Mouse (Mus musculus) ES-Bruce4 (cell line): ENCODE measurements around the gene Dnah6. TPM values are rescaled to one million over a fixed set of nuclear protein-coding genes. Genes with fewer than 3 reads are reported as not detected.

Source experiments
- H3K27ac ChIP-seq: 2 replicates; pipeline ENCODE4 v1.5.1; 2012; ENCODE audit warnings: low read length, inconsistent platforms; ENCODE audit not compliant: insufficient read depth
- H3K27me3 ChIP-seq: 2 replicates; pipeline ENCODE4 v1.6.1; 2012; ENCODE audit warnings: mild to moderate bottlenecking, low read length, inconsistent platforms; ENCODE audit not compliant: control insufficient read depth, poor library complexity, insufficient read depth, severe bottlenecking
- H3K36me3 ChIP-seq: 2 replicates; pipeline ENCODE4 v1.6.1; 2012; ENCODE audit warnings: inconsistent platforms, mild to moderate bottlenecking, low read length, moderate library complexity; ENCODE audit not compliant: control insufficient read depth, poor library complexity, insufficient read depth, severe bottlenecking
- H3K4me1 ChIP-seq: one replicate; pipeline ENCODE4 v1.8.1; 2011; ENCODE audit warnings: low read length; ENCODE audit not compliant: control insufficient read depth, insufficient read depth
- H3K4me3 ChIP-seq: 2 replicates; pipeline ENCODE4 v1.5.1; 2011; ENCODE audit warnings: low read depth, mild to moderate bottlenecking, low read length
- H3K9ac ChIP-seq: 2 replicates; pipeline ENCODE4 v1.6.1; 2012; ENCODE audit warnings: low read depth, mild to moderate bottlenecking, inconsistent platforms; ENCODE audit not compliant: poor library complexity, severe bottlenecking
- H3K9me3 ChIP-seq: replicated peaks from 2 replicates; pipeline ENCODE4 v1.6.1; 2012; ENCODE audit warnings: mild to moderate bottlenecking, low read length, inconsistent platforms; ENCODE audit not compliant: control insufficient read depth, poor library complexity, insufficient read depth, severe bottlenecking
- CTCF ChIP-seq: IDR thresholded peaks from one replicate; pipeline ENCODE4 v1.8.1; 2011; ENCODE audit warnings: low read depth, low read length
- EP300 ChIP-seq: IDR thresholded peaks from 2 replicates; pipeline ENCODE4 v1.6.1; 2011; ENCODE audit warnings: low read depth, low read length; ENCODE audit not compliant: insufficient read depth
- POLR2A ChIP-seq: IDR thresholded peaks from one replicate; pipeline ENCODE4 v1.8.1; 2011; ENCODE audit warnings: low read length; ENCODE audit not compliant: insufficient read depth
- polyA plus RNA-seq: library from polyadenylated mRNA; stranded (reverse); fragments of >200 nt; gene quantifications from 2 replicates; pipeline ENCODE4 v1.2.4, GENCODE M21; 2011; ENCODE audit warnings: low read depth; ENCODE audit not compliant: missing spikeins, insufficient read depth, insufficient read length

Gene Dnah6
- polyA plus RNA-seq, 1 experiment = not detected

- Histone ChIP-seq H3K4me3 (no peak overlapping the region), H3K36me3 (no peaks in the 10 kb centered on the region), H3K4me1 (no peaks in the 10 kb centered on the region), H3K27ac (peak overlapping the region; percentile 47), H3K9me3 (peaks cover 25% of the 10 kb centered on the region), H3K27me3 (no peaks in the 10 kb centered on the region), H3K9ac (no peak overlapping the region)
- no peak for TF ChIP-seq EP300
- TF ChIP-seq CTCF = peak; percentile 9
- no peak for TF ChIP-seq POLR2A
Observed at GRCm38 (mm10) chr6:73233202-73233726, 11.8 kb upstream of the Dnah6 start.

DNA sequence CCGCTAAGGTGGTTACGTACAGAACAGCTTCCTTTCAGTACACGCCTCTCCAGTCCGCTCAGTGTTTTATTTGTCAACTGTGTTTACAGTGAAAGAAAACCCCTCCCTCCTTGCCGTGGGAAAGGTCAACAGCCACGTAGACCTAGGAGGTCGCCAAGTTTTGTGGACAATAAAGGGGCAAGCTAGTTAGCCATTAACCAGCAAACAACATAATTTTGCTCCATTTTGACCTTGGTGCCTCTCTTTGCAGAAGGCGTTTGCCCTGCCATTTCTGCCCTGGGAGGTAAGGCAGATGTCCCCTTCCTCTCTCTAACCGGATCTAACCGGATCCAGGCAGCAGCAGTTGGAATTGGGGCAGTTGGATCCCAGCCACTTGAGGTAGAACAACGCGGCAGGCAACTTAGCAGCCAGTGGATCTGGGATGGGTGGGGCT is 10.7 kb upstream of the Dnah6 start:
- TF ChIP-seq POLR2A (no peak), EP300 (peak; percentile 76; the same call in 1 of the 2 replicates)
- peaks cover 18% of the 10 kb centered on the region for H3K9me3 ChIP-seq
- H3K27ac ChIP-seq = peak overlapping the region; percentile 19
- no peaks in the 10 kb centered on the region for H3K4me1 ChIP-seq
- no peaks in the 10 kb centered on the region for H3K27me3 ChIP-seq
- H3K9ac ChIP-seq = no peak overlapping the region
- H3K4me3 ChIP-seq = no peak overlapping the region
- H3K36me3 ChIP-seq = no peaks in the 10 kb centered on the region

DNA sequence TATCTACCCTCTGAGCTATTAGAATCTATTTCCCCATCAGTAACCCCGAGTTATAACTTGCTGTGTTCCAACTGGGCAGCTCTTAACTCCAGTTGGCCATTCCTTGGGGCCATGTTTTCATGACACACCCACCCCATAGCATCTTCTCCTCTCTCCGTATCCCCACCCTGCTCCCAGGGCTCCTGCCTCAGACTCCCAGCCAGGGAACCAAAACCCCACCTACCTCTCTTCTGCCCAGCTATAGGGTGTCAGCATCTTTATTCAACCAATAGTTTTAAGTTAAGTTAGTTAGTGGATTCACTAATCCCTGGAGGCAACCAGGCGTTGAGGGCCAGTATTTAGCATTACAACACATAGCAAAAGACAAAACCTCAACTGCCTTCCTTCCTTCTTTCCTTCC is 7.4 kb upstream of the Dnah6 start:
- Histone ChIP-seq H3K9me3 (peaks cover 12% of the 10 kb centered on the region), H3K4me1 (no peaks in the 10 kb centered on the region), H3K36me3 (no peaks in the 10 kb centered on the region), H3K9ac (no peak overlapping the region), H3K27ac (no peak overlapping the region), H3K27me3 (no peaks in the 10 kb centered on the region), H3K4me3 (no peak overlapping the region)
- no peak for TF ChIP-seq POLR2A
- TF ChIP-seq EP300 = no peak
- no peak for TF ChIP-seq CTCF

- TF ChIP-seq EP300 = no peak
- no peak for TF ChIP-seq CTCF
- no peak for TF ChIP-seq POLR2A
- Histone ChIP-seq H3K27me3 (no peaks in the 10 kb centered on the region), H3K4me1 (no peaks in the 10 kb centered on the region), H3K36me3 (no peaks in the 10 kb centered on the region), H3K4me3 (no peak overlapping the region), H3K9me3 (peaks cover 12% of the 10 kb centered on the region), H3K9ac (no peak overlapping the region), H3K27ac (no peak overlapping the region)
Observed at GRCm38 (mm10) chr6:73228408-73228807, 7.0 kb upstream of the Dnah6 start.

- Histone ChIP-seq H3K4me3 (no peak overlapping the region), H3K27me3 (no peaks in the 10 kb centered on the region), H3K36me3 (no peaks in the 10 kb centered on the region), H3K9ac (no peak overlapping the region), H3K4me1 (no peaks in the 10 kb centered on the region), H3K9me3 (peaks cover 12% of the 10 kb centered on the region), H3K27ac (no peak overlapping the region)
- TF ChIP-seq EP300 (no peak), POLR2A (no peak), CTCF (no peak)
Observed at GRCm38 (mm10) chr6:73227376-73228158, 6.1 kb upstream of the Dnah6 start.

DNA sequence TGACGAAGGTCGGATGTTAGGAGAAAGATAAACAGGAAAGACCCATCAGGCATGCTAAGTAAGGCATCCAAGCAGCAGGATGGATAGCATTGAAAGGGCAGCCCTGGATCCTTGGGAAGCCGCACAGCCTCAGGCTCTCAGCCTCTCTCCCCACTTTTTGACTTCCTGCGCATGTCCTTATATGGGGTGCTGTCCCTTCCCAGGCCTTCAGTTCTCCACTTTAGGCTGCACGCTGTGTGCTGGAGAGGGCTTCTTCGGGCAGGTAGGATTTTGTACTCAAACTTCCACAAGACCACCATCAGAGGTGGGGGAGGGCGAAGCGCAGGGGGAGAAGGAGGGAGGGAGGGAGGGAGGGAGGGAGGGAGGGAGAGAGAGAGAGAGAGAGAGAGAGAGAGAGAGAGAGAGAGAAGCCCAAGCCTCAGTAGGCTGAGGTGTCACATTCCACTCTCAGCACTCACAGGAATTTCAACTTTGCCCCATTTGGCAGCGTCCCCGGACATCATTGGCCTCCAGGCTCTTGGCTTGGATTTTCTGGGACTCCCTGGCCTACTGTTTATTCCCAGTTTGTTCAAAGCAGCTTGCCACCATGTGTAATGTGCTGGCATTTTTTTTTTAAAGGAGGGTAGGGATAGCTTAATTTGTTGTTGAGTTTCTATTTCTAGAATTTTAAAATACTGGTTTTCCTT is 1.5 kb upstream of the Dnah6 start:
- Histone ChIP-seq H3K9me3 (peaks cover 6% of the 10 kb centered on the region), H3K4me1 (no peaks in the 10 kb centered on the region), H3K4me3 (no peak overlapping the region), H3K36me3 (no peaks in the 10 kb centered on the region), H3K27ac (no peak overlapping the region), H3K9ac (no peak overlapping the region), H3K27me3 (no peaks in the 10 kb centered on the region)
- TF ChIP-seq CTCF (no peak), POLR2A (no peak), EP300 (no peak)
